In the genomic region with DNA sequence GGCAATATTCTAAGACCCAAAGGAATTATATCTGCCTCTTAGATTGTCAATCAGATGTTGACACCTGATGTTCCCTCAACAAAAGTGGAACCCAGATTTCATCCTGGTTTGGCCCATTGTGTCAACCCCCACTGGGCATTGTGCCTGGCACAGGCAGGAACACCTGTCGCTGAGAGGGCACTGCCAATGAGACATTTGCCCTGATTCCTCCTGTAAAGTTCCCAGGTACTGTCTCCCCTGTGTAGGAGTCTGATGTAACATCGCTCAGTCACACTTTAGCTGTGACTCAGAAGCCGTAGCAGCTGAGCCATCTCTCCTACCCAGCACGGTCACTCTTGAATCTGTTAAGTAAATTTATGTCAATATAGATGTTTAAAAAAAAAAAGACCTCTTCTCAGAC, we compare ENCODE assay signal across 35 mouse cellular contexts. TPM values are rescaled to one million over a fixed set of nuclear protein-coding genes. Genes with fewer than 3 reads are reported as not detected.
DNase-seq lines count a peak whose midpoint lies in the region; ATAC-seq lines count a peak whose summit lies in the region.
"Had no signal": no experiment of that assay in that cellular context is flagged by ENCODE, and none has a peak within 500 bp of the region (broad histone marks: within the 10 kb centered on the region; RNA-seq: fewer than 3 reads in every experiment).

No protein-coding gene starts in this region.

- ATAC-seq in cerebellum, adult (ENCODE audit: insufficient number of reproducible peaks, low FRiP score, low TSS enrichment), result peak; percentile 75
- ATAC-seq: forebrain, embryonic 13.5 days; lung, postnatal 0 days had no signal

- DNase-seq in cerebellum, postnatal 4 days (ENCODE audit: low spot score in 2 of 2), result no peak
- DNase-seq in thymus, postnatal 4 days, result peak; percentile 7
- no peak for DNase-seq in thymus, postnatal 0 days (ENCODE audit: low spot score)
- DNase-seq in cerebellum, adult 9-10 months, result peak; percentile 75
- DNase-seq in cerebellum, postnatal 36 days, result peak; percentile 62 to 74
- DNase-seq in kidney, postnatal 25 days, result no peak
- no peak for DNase-seq in spleen, postnatal 36 days (ENCODE audit: low spot score in 2 of 2)
- DNase-seq: adrenal gland, postnatal 10 days; heart, postnatal 14 days; kidney, adult 2 months; layer of hippocampus, adult 9-11 months; liver, embryonic 13.5 days; lung, adult 18-20 months; lung, postnatal 4 days; right cerebral cortex, postnatal 14 days; thymus, postnatal 25 days had no signal

RNA-seq across cellular contexts. Expression of gene Zfp957, which starts 15.5 kb away (rescaled TPM):
- polyA plus RNA-seq in thymus, postnatal 0 days (2015; fragmentation: Nextera tagmentation; extraction: Ambion mirVana), result not detected in 2 replicates
- polyA plus RNA-seq: C2C12; cortical plate, adult 2 months; embryonic facial prominence, embryonic 14.5 days; erythroblast, embryonic 14.5 days; forebrain, embryonic 13.5 days; heart, embryonic 14.5 days; hindbrain, embryonic 10.5 days; hindbrain, embryonic 15.5 days; intestine, embryonic 14.5 days; kidney, adult 2 months; kidney, postnatal 0 days; limb, embryonic 10.5 days; limb, embryonic 15.5 days; liver, embryonic 13.5 days; lung, postnatal 0 days; midbrain, embryonic 12.5 days; myocyte; neural tube, embryonic 12.5 days; small intestine, adult 2 months; stomach, embryonic 16.5 days had no signal

Comparison
In these comparisons a context has a peak if more than half of its experiments do, and no peak if none do; other contexts are left out.
1. DNase-seq: peak in thymus, postnatal 4 days (single experiment), cerebellum, adult 9-10 months (single experiment) and cerebellum, postnatal 36 days (2 of 2); none in cerebellum, postnatal 4 days (0 of 2), thymus, postnatal 0 days (single experiment), kidney, postnatal 25 days (0 of 2) and spleen, postnatal 36 days (0 of 2).